Mouse (Mus musculus): Measurements from ENCODE around the gene Smok3c.
"Not testable (repeated sequence)": the region's sequence is repeated elsewhere in the genome, so short reads cannot be mapped to it uniquely, and the experiment has no call there.

The Smok3c gene

GRCm38 (mm10) chr5:138104976-138105375 is 52.0 kb downstream of the Smok3c start:
- DNase-seq (ENCODE audit: low spot score in 2 of 2), result no peak

GRCm38 (mm10) chr5:138107130-138107529 is 54.1 kb downstream of the Smok3c start:
- no peak for DNase-seq (ENCODE audit: low spot score in 2 of 2)

- not testable (repeated sequence) for DNase-seq (ENCODE audit: low spot score in 2 of 2)
Measured at GRCm38 (mm10) chr5:138109847-138110396, 56.9 kb downstream of the Smok3c start.

All from right cerebral cortex, adult 2 months (tissue).